Mouse (Mus musculus) c-Kit-negative CD71-positive TER-119-positive erythroid progenitor cells, embryonic 14.5 days (primary cell): Measurements from ENCODE around the gene Nisch.
A peak's percentile ranks its signal among the peaks of the same experiment; 100 is the strongest.

Source experiments
- DNase-seq: peaks from one replicate; pipeline ENCODE4 v3.0.0-alpha.2; 2013; ENCODE audit warnings: low read depth, low spot score

Nisch gene

GRCm38 (mm10) chr14:31215157-31216002, 1.4 kb downstream of the Nisch start:
- DNase-seq: peak; percentile 46

- no peak for DNase-seq
Measured at GRCm38 (mm10) chr14:31214684-31215083, 2.1 kb downstream of the Nisch start.

GRCm38 (mm10) chr14:31213868-31214267, 2.9 kb downstream of the Nisch start:
- no peak for DNase-seq

GRCm38 (mm10) chr14:31212499-31212898, 4.2 kb downstream of the Nisch start:
- no peak for DNase-seq

GRCm38 (mm10) chr14:31211854-31212253, 4.9 kb downstream of the Nisch start:
- no peak for DNase-seq

- DNase-seq: no peak
Measured at GRCm38 (mm10) chr14:31209133-31209557, 7.6 kb downstream of the Nisch start.

- DNase-seq: no peak
Measured at GRCm38 (mm10) chr14:31208084-31208483, 8.7 kb downstream of the Nisch start, which contains the start of gene Tnnc1. Gene Tnnc1, plus strand, starts transcription at chr14:31208312.

- DNase-seq: peak; percentile 41
Measured at GRCm38 (mm10) chr14:31207070-31207830, 9.5 kb downstream of the Nisch start.

GRCm38 (mm10) chr14:31206472-31206981, 10.2 kb downstream of the Nisch start:
- peak; percentile 78 for DNase-seq

- DNase-seq: no peak
Measured at GRCm38 (mm10) chr14:31205562-31206467, 10.9 kb downstream of the Nisch start.

- DNase-seq: no peak
Measured at GRCm38 (mm10) chr14:31205244-31205561, 11.5 kb downstream of the Nisch start.

- DNase-seq: no peak
Measured at GRCm38 (mm10) chr14:31204844-31205243, 11.9 kb downstream of the Nisch start.

GRCm38 (mm10) chr14:31200038-31200437, 16.7 kb downstream of the Nisch start:
- no peak for DNase-seq

- no peak for DNase-seq
Measured at GRCm38 (mm10) chr14:31199599-31199998, 17.1 kb downstream of the Nisch start.

GRCm38 (mm10) chr14:31197547-31198516, 18.9 kb downstream of the Nisch start:
- DNase-seq: no peak

- DNase-seq: no peak
Measured at GRCm38 (mm10) chr14:31195968-31196367, 20.8 kb downstream of the Nisch start.

GRCm38 (mm10) chr14:31195521-31195920, 21.2 kb downstream of the Nisch start:
- DNase-seq: no peak

GRCm38 (mm10) chr14:31194891-31195513, 21.7 kb downstream of the Nisch start:
- no peak for DNase-seq

- DNase-seq: no peak
Measured at GRCm38 (mm10) chr14:31194441-31194840, 22.3 kb downstream of the Nisch start.

GRCm38 (mm10) chr14:31193791-31194190, 23.0 kb downstream of the Nisch start:
- no peak for DNase-seq
